Mouse (Mus musculus) testis, adult 2 months (tissue): ENCODE data around the gene Kcne1.

Experiments
- CTCF ChIP-seq: fragments of 200-500 bp; IDR thresholded peaks from 2 replicates; pipeline ENCODE4 v1.5.1; 2012; ENCODE audit warnings: low read depth, mild to moderate bottlenecking, inconsistent platforms, low read length, moderate library complexity; ENCODE audit not compliant: control insufficient read depth, insufficient read depth, insufficient replicate concordance
- POLR2A ChIP-seq: fragments of 200-500 bp; IDR thresholded peaks from 2 replicates; pipeline ENCODE4 v1.6.1; 2012; ENCODE audit warnings: low read depth, mild to moderate bottlenecking, inconsistent platforms, low read length, moderate library complexity; ENCODE audit not compliant: control insufficient read depth

DNA sequence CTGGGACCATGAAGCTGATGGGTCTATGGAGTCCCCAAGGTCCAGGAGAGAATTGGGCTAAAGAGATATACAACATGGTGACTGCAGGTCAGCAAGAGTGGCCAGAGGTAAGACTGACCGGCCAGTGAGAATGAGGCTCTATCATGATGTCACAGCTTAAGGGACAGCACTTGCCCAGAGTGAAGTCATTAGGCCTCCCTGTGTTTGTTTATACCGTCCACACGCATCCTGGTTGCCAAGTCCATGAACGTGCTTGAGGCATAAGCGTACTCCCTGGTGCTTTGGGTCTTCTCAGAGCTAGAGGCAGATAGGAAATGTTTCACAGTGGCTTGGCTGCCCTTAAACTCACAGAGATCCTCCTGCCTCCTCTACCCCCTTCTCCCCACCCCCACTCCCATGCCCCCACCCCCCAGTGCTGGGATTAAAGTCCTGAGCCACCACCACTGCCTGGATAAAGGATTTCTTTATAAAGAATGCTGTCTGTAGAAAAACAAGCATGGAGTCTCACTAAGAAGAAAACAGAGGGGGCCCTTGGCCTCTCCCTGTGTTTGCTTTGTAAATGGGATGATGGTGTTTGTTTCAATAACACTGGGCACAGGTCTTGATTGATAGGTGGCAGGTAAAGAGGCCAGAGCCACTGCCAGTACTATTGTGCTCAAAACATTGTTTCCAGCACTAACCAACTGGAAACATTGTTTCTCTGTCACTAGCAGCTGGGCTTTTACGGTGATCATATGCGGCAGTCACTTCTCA, 34.8 kb downstream of the Kcne1 start:
- TF ChIP-seq CTCF (no peak), POLR2A (no peak)
